Mouse (Mus musculus) hindbrain, embryonic 10.5 days (tissue): ENCODE results near the gene Olfr1441. TPM values are rescaled to one million over a fixed set of nuclear protein-coding genes. Genes with fewer than 3 reads are reported as not detected.

Source experiments
- DNase-seq: peaks from one replicate; pipeline ENCODE4 v3.0.0-alpha.2; 2017; ENCODE audit warnings: low spot score
- H3K27ac ChIP-seq: fragments of 300-500 bp; sonication (generic); 2 replicates; pipeline ENCODE4 v1.5.1; 2016; ENCODE audit warnings: mild to moderate bottlenecking, moderate library complexity
- H3K27me3 ChIP-seq: fragments of 300-500 bp; sonication (generic); 2 replicates; pipeline ENCODE4 v1.6.1; 2016; ENCODE audit warnings: mild to moderate bottlenecking; ENCODE audit not compliant: poor library complexity, insufficient read depth, severe bottlenecking
- H3K36me3 ChIP-seq: fragments of 300-500 bp; sonication (generic); 2 replicates; pipeline ENCODE4 v1.6.1; 2016; ENCODE audit warnings: mild to moderate bottlenecking, moderate library complexity
- H3K4me1 ChIP-seq: fragments of 300-500 bp; sonication (generic); replicated peaks from 2 replicates; pipeline ENCODE4 v1.6.1; 2016; ENCODE audit warnings: mild to moderate bottlenecking
- H3K4me3 ChIP-seq: fragments of 300-500 bp; sonication (generic); 2 replicates; pipeline ENCODE4 v1.5.1; 2016; ENCODE audit warnings: mild to moderate bottlenecking, moderate library complexity
- H3K9me3 ChIP-seq: fragments of 300-500 bp; sonication (generic); 2 replicates; pipeline ENCODE4 v1.6.1; 2016; ENCODE audit warnings: mild to moderate bottlenecking, moderate library complexity
- WGBS: fragments of 180-500 bp; shearing (Covaris S2); methylation state at CpG from one replicate; pipeline ENCODE4 v1.1.7; 2016; 5-methylcytosine and 5-hydroxymethylcytosine counted together
- polyA plus RNA-seq: library from polyadenylated mRNA; unstranded; fragments of >200 nt; fragmentation: Nextera tagmentation; extraction: Ambion mirVana; gene quantifications from 2 replicates; pipeline ENCODE4 v1.2.1, GENCODE M21; 2016

Olfr1441 gene
- polyA plus RNA-seq, 1 experiment from 2014 or later, result not detected

DNA sequence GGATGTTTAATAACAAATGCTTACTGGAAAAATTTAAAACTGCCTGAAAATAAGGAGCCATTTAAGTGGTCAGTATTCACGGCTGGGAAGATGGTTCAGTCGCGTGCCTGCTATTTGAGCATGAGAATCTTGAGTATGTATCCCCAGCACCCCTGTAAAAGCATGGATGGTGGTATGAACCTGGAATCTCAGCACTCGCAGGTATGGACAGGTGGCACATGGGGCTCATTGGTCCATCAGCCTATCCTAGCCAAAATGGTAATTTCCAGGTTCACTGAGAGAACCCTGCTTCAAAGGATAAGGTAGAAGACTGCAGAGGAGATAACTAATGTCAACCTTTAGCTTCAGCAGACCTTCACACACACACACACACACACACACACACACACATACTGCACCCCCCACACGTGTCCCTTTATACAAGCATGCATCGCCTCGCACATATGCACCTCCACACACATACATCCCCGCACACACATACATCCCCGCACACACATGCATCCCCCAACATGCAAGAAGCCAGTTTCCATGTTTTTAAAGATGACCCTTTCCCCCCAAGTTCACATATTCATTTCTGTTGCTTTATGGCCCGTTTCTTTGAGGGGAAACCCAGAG is 48.4 kb downstream of the Olfr1441 start:
- no peaks in the 10 kb centered on the region for H3K9me3 ChIP-seq
- 96% methylated on average over 10 of the region's 10 CpGs for WGBS
- peaks cover 10% of the 10 kb centered on the region; the same call in 1 of the 2 replicates for H3K4me1 ChIP-seq
- no peak overlapping the region for H3K27ac ChIP-seq
- H3K27me3 ChIP-seq, result no peaks in the 10 kb centered on the region
- no peak overlapping the region for H3K4me3 ChIP-seq
- peaks cover 60% of the 10 kb centered on the region for H3K36me3 ChIP-seq
- DNase-seq, result peak; percentile 2

DNA sequence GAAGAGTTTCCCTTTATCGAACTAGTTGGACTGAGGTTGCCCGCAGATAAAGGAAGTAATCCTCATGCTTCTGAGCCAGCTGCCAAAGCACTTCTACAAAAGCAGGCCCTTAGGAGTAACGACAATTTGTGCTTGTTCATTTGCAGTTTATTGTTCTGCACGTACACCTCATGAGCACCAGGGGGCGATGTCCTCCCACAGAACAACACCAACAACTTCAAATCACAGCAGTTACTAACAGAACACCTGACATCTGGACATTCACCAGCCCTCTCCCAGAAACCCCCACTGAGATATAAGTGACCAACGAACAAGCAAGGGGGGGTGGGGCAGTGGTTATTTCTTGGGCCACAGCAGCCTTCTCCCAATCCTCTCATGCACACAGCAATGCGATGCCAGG is 49.0 kb downstream of the Olfr1441 start:
- 39% methylated on average over 7 of the region's 7 CpGs for WGBS
- peak overlapping the region; percentile 56; the same call in 1 of the 2 replicates for H3K27ac ChIP-seq
- no peaks in the 10 kb centered on the region for H3K9me3 ChIP-seq
- no peak overlapping the region for H3K4me3 ChIP-seq
- H3K27me3 ChIP-seq, result no peaks in the 10 kb centered on the region
- H3K4me1 ChIP-seq, result peaks cover 10% of the 10 kb centered on the region; the same call in 1 of the 2 replicates
- peak; percentile 51 for DNase-seq
- peaks cover 66% of the 10 kb centered on the region for H3K36me3 ChIP-seq

DNA sequence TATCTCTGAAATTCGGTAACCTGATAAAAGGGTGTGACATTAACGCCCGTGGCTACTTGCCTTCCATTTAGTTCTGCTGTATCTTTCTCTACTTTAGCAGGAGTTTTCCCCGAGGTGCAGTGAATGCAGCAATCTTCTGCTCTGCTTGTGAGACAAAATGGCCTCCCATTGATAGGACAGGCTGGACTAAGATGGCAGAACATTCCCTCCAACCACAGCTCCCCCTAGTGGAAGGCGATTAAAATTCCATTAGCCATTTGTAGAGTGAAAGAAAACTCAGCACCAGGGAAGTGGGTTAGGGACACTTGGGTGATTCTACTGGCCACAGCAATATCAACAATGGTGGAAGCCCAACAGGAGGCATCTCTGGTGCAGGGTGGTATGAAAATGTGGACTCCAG is 50.2 kb downstream of the Olfr1441 start:
- Histone ChIP-seq H3K27me3 (no peaks in the 10 kb centered on the region), H3K4me1 (peaks cover 10% of the 10 kb centered on the region; the same call in 1 of the 2 replicates), H3K27ac (no peak overlapping the region), H3K4me3 (no peak overlapping the region), H3K36me3 (peaks cover 78% of the 10 kb centered on the region), H3K9me3 (no peaks in the 10 kb centered on the region)
- peak; percentile 50 for DNase-seq
- WGBS, result 88% methylated on average over 5 of the region's 5 CpGs

DNA sequence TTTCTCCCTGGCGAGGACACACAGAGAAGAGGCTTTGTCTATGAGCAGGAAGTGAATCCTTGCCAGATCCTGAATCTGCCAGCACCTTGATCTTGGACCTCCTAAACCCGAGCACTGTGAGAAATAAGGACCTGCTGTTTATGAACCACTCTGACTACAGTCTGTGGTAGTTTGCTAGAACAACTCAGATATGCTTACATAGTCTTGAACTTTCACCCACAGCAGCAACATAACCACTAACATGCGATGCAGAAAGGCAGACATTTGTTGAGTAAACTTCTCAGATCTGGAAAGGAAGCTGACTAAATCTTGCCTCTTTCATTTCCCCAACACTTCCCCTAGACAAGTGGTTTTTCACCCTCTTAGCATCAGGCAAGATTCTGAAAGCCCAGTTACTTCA is 54.6 kb downstream of the Olfr1441 start:
- Histone ChIP-seq H3K27me3 (no peaks in the 10 kb centered on the region), H3K27ac (no peak overlapping the region), H3K4me3 (no peak overlapping the region), H3K9me3 (no peaks in the 10 kb centered on the region), H3K36me3 (peaks cover 100% of the 10 kb centered on the region), H3K4me1 (peaks cover 4% of the 10 kb centered on the region; the same call in 1 of the 2 replicates)
- WGBS, result 81% methylated on average over 3 of the region's 3 CpGs
- no peak for DNase-seq

DNA sequence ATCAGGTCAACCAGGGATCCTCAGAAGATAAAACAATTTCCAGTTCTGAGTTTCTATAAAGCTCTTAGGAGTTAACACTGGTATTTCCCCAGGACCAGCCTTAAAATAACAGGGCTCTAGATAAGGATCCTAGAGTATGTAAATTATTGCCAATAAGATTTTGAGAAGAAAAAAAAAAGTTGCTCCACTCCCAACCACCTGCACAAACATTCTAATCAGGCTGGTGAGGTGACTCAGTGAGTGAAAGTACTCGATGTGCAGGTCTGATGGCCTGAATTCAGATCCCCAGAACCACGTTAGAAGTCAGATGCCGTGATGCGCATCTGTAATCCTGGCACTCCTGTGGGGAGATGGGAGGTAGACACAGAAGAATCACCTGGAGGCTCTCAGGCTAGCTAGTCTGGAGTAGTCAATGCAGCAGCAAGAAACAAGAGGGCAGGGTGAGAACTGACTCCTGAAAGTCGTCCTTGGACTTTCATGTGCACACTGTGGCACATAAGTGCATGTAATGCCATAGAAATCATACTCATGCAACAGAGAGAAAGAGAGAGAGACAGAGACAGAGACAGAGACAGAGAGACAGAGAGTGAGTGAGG is 55.2 kb downstream of the Olfr1441 start:
- DNase-seq, result no peak
- Histone ChIP-seq H3K4me1 (peaks cover 4% of the 10 kb centered on the region; the same call in 1 of the 2 replicates), H3K9me3 (no peaks in the 10 kb centered on the region), H3K27ac (no peak overlapping the region), H3K27me3 (no peaks in the 10 kb centered on the region), H3K4me3 (no peak overlapping the region), H3K36me3 (peaks cover 100% of the 10 kb centered on the region)
- WGBS, result 86% methylated on average over 5 of the region's 5 CpGs

Other genes with a start within 250 kb of the Olfr1441 start
- gene Olfr1555-ps1, start 247.3 kb upstream of the Olfr1441 start, polyA plus RNA-seq, result not detected in 2 replicates
- gene Olfr1431, start 216.8 kb upstream of the Olfr1441 start, polyA plus RNA-seq, result not detected in 2 replicates
- not detected in 2 replicates for gene Olfr1432, start 184.8 kb upstream of the Olfr1441 start, polyA plus RNA-seq
- gene Olfr262, start 175.8 kb upstream of the Olfr1441 start, polyA plus RNA-seq, result not detected in 2 replicates
- gene Olfr235, start 156.4 kb upstream of the Olfr1441 start, polyA plus RNA-seq, result not detected in 2 replicates
- gene Olfr1434, start 137.6 kb upstream of the Olfr1441 start, polyA plus RNA-seq, result not detected in 2 replicates
- gene Olfr1436, start 118.3 kb upstream of the Olfr1441 start, polyA plus RNA-seq, result not detected in 2 replicates
- not detected in 2 replicates for gene Olfr1437, start 92.3 kb upstream of the Olfr1441 start, polyA plus RNA-seq
- not detected in 2 replicates for gene Olfr1438-ps1, start 81.5 kb upstream of the Olfr1441 start, polyA plus RNA-seq
- gene Olfr1440, start 30.2 kb upstream of the Olfr1441 start, polyA plus RNA-seq, result not detected in 2 replicates
- not detected in 2 replicates for gene Pfpl, start 10.5 kb downstream of the Olfr1441 start, polyA plus RNA-seq
- gene Mpeg1, start 43.3 kb downstream of the Olfr1441 start, polyA plus RNA-seq, result 0.24 and 0.35 TPM in 2 replicates
- 56.5 and 65.2 TPM in 2 replicates for gene Dtx4, start 84.0 kb downstream of the Olfr1441 start, polyA plus RNA-seq
- gene Fam111a, start 128.3 kb downstream of the Olfr1441 start, polyA plus RNA-seq, result 15.3 and 20.2 TPM in 2 replicates
- 0.18 TPM in 1 of 2 replicates, not detected in the other for gene Gm4952, start 182.5 kb downstream of the Olfr1441 start, polyA plus RNA-seq
- gene Glyat, start 215.9 kb downstream of the Olfr1441 start, polyA plus RNA-seq, result not detected in 2 replicates